Mouse (Mus musculus) hindbrain, postnatal 0 days (tissue): Measurements from ENCODE around the gene Capn5. TPM values are rescaled to one million over a fixed set of nuclear protein-coding genes. Genes with fewer than 3 reads are reported as not detected.

Experiments used
- ATAC-seq: fragments of 200-750 bp; cut with Nextera tagmentation; 2 replicates; pipeline ENCODE4 v1.8.0; 2017; ENCODE audit warnings: mild to moderate bottlenecking, moderate TSS enrichment, moderate library complexity
- DNase-seq: peaks from one replicate; pipeline ENCODE4 v3.0.0-alpha.2; 2015; ENCODE audit warnings: low spot score
- H3K27ac ChIP-seq: fragments of 300-500 bp; sonication (generic); 2 replicates; pipeline ENCODE4 v1.5.1; 2014; ENCODE audit warnings: mild to moderate bottlenecking
- H3K27me3 ChIP-seq: fragments of 300-500 bp; sonication (generic); 2 replicates; pipeline ENCODE4 v1.6.1; 2014; ENCODE audit warnings: low read length, mixed read lengths; ENCODE audit not compliant: insufficient read depth
- H3K36me3 ChIP-seq: fragments of 300-500 bp; sonication (generic); 2 replicates; pipeline ENCODE4 v1.6.1; 2014; ENCODE audit warnings: low read length, mixed read lengths; ENCODE audit not compliant: insufficient read depth
- H3K4me1 ChIP-seq: fragments of 300-500 bp; sonication (generic); 2 replicates; pipeline ENCODE4 v1.6.1; 2014; ENCODE audit warnings: antibody characterized with exemption, low read length, mixed read lengths; ENCODE audit not compliant: insufficient read depth
- H3K4me2 ChIP-seq: fragments of 300-500 bp; sonication (generic); 2 replicates; pipeline ENCODE4 v1.6.1; 2014; ENCODE audit warnings: low read depth, mild to moderate bottlenecking, low read length, moderate library complexity, mixed read lengths
- H3K4me3 ChIP-seq: fragments of 300-500 bp; sonication (generic); 2 replicates; pipeline ENCODE4 v1.5.1; 2014; ENCODE audit warnings: low read length
- H3K9ac ChIP-seq: fragments of 300-500 bp; sonication (generic); replicated peaks from 2 replicates; pipeline ENCODE4 v1.6.1; 2014; ENCODE audit warnings: mild to moderate bottlenecking, low read length, moderate library complexity, mixed read lengths
- H3K9me3 ChIP-seq: fragments of 300-500 bp; sonication (generic); 2 replicates; pipeline ENCODE4 v1.6.1; 2016; ENCODE audit warnings: low read length, mixed read lengths
- CTCF ChIP-seq: IDR thresholded peaks from 2 replicates; pipeline ENCODE4 v1.5.1; 2016; ENCODE audit warnings: antibody characterized with exemption, control low read depth, low read depth
- WGBS: fragments of 180-500 bp; shearing (Covaris S2); extraction: QIAGEN DNeasy Blood & Tissue Kit; methylation state at CpG from one replicate; pipeline ENCODE4 v1.1.7; 2014; 5-methylcytosine and 5-hydroxymethylcytosine counted together
- polyA plus RNA-seq: library from polyadenylated mRNA; unstranded; fragments of >200 nt; fragmentation: Nextera tagmentation; extraction: Ambion mirVana; gene quantifications from 2 replicates; pipeline ENCODE4 v1.2.1, GENCODE M21; 2015
- total RNA-seq: library from RNA; depleted of rRNA; stranded (reverse); fragments of >200 nt; gene quantifications from 2 replicates; pipeline ENCODE4 v1.2.3, GENCODE M21; 2014

Gene Capn5
- total and polyA plus RNA-seq, 2 experiments from 2014 or later: 23.0 to 48.5 TPM

DNA sequence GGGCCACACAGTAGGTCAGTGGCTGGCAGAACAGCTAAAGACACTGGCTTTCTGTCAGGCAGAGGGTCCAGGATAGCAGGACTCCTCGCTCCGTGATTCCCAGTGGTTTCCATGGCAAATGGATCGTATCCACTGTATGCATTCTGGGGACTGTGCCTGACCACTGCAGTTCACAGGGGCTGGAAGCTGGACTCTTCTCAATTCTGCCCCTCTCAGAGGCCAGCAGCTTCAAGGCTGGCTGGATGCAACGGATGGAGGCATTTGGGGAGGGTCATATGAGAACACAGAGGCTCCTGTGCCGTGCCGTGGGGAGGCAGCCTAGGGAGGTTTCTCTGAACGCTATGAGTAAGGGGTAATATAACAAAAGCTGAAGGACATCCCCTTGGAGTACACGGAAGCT, 35.8 kb downstream of the Capn5 start:
- TF ChIP-seq CTCF: no peak
- no peak overlapping the region for H3K4me2 ChIP-seq
- peak; percentile 63 for ATAC-seq

DNA sequence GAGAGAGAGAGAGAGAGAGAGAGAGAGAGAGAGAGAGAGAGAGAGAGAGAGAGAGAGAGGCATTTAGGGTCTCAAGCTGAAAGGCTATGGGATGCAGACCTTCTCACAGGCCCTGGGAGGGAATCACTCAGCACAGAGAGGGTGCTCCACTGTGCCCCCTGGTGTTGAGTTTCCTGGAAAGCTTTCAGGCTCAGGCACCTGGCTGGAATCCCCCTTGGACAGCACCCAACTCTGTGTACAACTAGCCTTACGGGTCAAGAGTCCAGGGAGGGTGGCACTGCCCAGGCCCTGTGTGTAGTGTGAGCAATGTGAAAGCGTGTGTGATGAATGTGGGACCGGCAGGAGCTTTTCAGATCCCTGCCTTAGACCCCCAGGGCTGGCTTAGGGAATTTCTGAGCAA, 36.9 kb downstream of the Capn5 start:
- Histone ChIP-seq H3K9me3 (no peaks in the 10 kb centered on the region), H3K9ac (no peak overlapping the region), H3K4me3 (no peak overlapping the region), H3K27me3 (no peaks in the 10 kb centered on the region), H3K27ac (peak overlapping the region; percentile 17; the same call in 1 of the 2 replicates), H3K4me1 (peaks cover 14% of the 10 kb centered on the region), H3K4me2 (no peak overlapping the region), H3K36me3 (no peaks in the 10 kb centered on the region)
- DNase-seq (peak; percentile 60), ATAC-seq (no peak)
- peak; percentile 58 for TF ChIP-seq CTCF
- WGBS: 44% methylated on average over 3 of the region's 3 CpGs

More for the DNA sequence above, 35.8 kb downstream of the Capn5 start:
- Histone ChIP-seq H3K4me3 (no peak overlapping the region), H3K27me3 (no peaks in the 10 kb centered on the region), H3K36me3 (no peaks in the 10 kb centered on the region), H3K9ac (no peak overlapping the region), H3K9me3 (no peaks in the 10 kb centered on the region), H3K4me1 (peaks cover 14% of the 10 kb centered on the region), H3K27ac (peak overlapping the region; percentile 0; the same call in 1 of the 2 replicates)
- 28% methylated on average over 8 of the region's 8 CpGs for WGBS
- DNase-seq: peak; percentile 55

DNA sequence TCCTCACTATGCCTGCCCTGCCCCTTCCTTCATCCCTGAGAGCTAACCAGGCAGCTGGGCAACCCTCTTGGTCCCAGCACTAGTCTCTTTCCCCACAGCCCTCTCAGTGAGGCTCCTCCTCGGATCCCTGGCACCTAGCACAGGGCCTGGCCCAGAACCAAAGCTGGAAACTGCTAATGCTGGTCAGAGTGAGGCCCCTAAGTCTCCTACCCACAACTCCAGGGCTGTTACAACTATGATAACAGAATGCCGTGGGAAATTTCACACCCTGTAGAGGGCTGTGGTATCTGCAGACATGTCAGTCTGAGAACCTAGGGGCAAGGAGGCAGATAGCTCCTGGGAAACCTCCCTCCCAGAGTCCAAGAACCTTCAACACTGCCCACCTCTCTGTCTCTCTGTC, 37.5 kb downstream of the Capn5 start:
- H3K36me3 ChIP-seq: no peaks in the 10 kb centered on the region
- no peak overlapping the region for H3K4me2 ChIP-seq
- no peak overlapping the region for H3K9ac ChIP-seq
- 35% methylated on average over 2 of the region's 2 CpGs for WGBS
- no peaks in the 10 kb centered on the region for H3K27me3 ChIP-seq
- ATAC-seq (no peak), DNase-seq (peak; percentile 58)
- no peak for TF ChIP-seq CTCF
- no peak overlapping the region for H3K4me3 ChIP-seq
- peaks cover 11% of the 10 kb centered on the region for H3K4me1 ChIP-seq
- peak overlapping the region; percentile 15; the same call in 1 of the 2 replicates for H3K27ac ChIP-seq
- no peaks in the 10 kb centered on the region for H3K9me3 ChIP-seq

DNA sequence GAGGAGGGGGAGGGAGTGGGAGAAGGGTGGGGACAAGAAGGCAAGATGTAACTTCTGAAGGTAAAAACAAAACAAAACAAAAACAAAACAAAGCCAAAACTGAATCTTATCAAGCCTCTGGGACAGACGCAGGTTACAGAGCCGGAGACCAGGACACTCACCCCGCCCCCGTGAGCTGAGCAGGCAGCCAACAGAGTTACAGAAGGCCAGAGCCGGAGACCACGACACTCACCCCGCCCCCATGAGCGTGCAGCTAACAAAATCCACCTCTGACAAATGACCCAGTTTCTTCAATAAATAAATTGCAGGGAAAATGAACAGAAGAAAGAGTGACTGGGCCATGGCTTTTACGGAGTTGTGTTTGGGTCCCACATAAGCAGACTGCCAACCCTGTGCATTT, 38.9 kb downstream of the Capn5 start:
- H3K27me3 ChIP-seq: no peaks in the 10 kb centered on the region
- DNase-seq (no peak), ATAC-seq (no peak)
- peaks cover 6% of the 10 kb centered on the region; the same call in 1 of the 2 replicates for H3K36me3 ChIP-seq
- 17% methylated on average over 9 of the region's 9 CpGs for WGBS
- no peak overlapping the region for H3K4me2 ChIP-seq
- H3K27ac ChIP-seq: no peak overlapping the region
- H3K9me3 ChIP-seq: no peaks in the 10 kb centered on the region
- no peak for TF ChIP-seq CTCF
- H3K9ac ChIP-seq: no peak overlapping the region
- no peak overlapping the region for H3K4me3 ChIP-seq
- H3K4me1 ChIP-seq: peaks cover 9% of the 10 kb centered on the region

DNA sequence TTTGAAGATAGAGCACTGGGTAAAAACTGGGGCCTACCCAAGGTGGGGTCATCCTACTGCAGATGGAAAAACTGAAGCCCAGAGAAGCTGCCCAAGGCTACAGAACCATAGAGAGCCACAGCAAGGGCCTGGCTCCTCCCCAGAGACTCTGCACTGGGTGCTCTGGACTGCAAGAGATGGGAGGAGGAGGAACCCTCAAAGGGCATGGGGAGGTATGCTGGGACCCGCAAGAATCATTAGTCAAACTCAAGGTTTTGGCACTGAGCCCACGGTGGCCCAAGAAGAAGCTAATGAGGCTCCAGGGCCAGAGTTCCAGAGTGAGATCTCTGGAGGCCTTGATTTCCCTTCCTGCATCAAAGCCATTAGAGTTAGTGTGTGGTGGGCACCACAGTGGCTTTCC, 40.1 kb downstream of the Capn5 start:
- Histone ChIP-seq H3K4me1 (peaks cover 9% of the 10 kb centered on the region), H3K9me3 (no peaks in the 10 kb centered on the region), H3K36me3 (peaks cover 6% of the 10 kb centered on the region; the same call in 1 of the 2 replicates), H3K4me3 (no peak overlapping the region), H3K27ac (no peak overlapping the region), H3K9ac (no peak overlapping the region), H3K27me3 (no peaks in the 10 kb centered on the region), H3K4me2 (no peak overlapping the region)
- ATAC-seq (no peak), DNase-seq (no peak)
- 36% methylated on average over 2 of the region's 2 CpGs for WGBS
- no peak for TF ChIP-seq CTCF

DNA sequence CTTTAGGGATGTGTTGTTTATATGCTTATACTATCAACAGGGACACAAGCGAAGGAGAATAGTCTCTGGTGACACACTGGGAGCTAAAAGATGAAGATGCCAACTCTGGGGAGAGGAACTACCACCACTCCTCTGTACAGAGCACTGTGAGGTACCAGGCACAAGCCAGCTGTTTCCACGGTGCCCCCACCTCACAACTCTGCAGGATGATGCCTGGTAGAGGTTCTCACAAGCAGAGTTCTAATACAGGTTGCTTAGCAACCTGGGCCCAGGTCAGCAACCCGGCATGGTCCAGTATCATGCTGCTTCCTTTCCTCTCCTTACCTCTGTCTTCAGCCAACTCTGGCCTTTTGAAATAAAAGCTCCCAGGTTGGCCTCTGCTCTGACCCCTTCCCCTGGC, 40.5 kb downstream of the Capn5 start:
- Histone ChIP-seq H3K27ac (no peak overlapping the region), H3K36me3 (peaks cover 6% of the 10 kb centered on the region; the same call in 1 of the 2 replicates), H3K27me3 (no peaks in the 10 kb centered on the region), H3K4me1 (peaks cover 9% of the 10 kb centered on the region), H3K4me3 (no peak overlapping the region), H3K4me2 (no peak overlapping the region), H3K9ac (no peak overlapping the region), H3K9me3 (no peaks in the 10 kb centered on the region)
- no peak for DNase-seq
- TF ChIP-seq CTCF: no peak
- WGBS: 29% methylated on average over 3 of the region's 3 CpGs
- peak; percentile 16; the same call in 1 of the 2 replicates for ATAC-seq

DNA sequence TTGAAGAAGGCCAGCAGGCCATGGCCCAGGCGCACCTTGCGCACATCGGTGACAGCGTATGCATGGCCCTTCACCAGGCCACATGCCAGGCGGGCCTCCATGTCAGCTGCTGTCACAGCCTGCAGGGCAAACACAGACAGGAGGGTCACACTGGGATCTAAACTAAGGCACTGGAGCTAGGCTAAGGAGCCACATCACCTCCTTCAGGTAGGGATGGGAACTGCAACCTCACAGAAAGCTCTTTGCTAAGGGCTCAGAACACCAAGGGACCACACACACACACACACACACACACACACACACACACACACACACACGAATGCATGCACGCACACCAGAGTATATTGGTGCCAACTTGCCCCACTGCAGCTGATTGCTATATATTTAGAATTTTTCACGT, 46.3 kb downstream of the Capn5 start:
- no peaks in the 10 kb centered on the region for H3K9me3 ChIP-seq
- DNase-seq: no peak
- H3K27me3 ChIP-seq: no peaks in the 10 kb centered on the region
- no peak overlapping the region for H3K4me3 ChIP-seq
- no peak overlapping the region for H3K4me2 ChIP-seq
- no peaks in the 10 kb centered on the region for H3K4me1 ChIP-seq
- peaks cover 17% of the 10 kb centered on the region for H3K36me3 ChIP-seq
- no peak overlapping the region for H3K27ac ChIP-seq
- peak; percentile 45 for TF ChIP-seq CTCF
- H3K9ac ChIP-seq: no peak overlapping the region
- ATAC-seq: 0 out of 2 replicates have a peak, but pooled peaks have one; percentile 31
- 91% methylated on average over 8 of the region's 8 CpGs for WGBS
